Mouse (Mus musculus) forebrain, embryonic 12.5 days (tissue): ENCODE data around the gene Chd2. TPM values are rescaled to one million over a fixed set of nuclear protein-coding genes. Genes with fewer than 3 reads are reported as not detected.

Experiments used
- ATAC-seq: fragments of 200-750 bp; cut with Nextera tagmentation; 2 replicates; pipeline ENCODE4 v1.8.0; 2017; ENCODE audit warnings: moderate TSS enrichment; ENCODE audit not compliant: low FRiP score
- H3K27ac ChIP-seq: fragments of 300-500 bp; sonication (generic); 2 replicates; pipeline ENCODE4 v1.5.1; 2016; ENCODE audit warnings: mild to moderate bottlenecking
- H3K27me3 ChIP-seq: fragments of 300-500 bp; sonication (generic); 2 replicates; pipeline ENCODE4 v1.6.1; 2016; ENCODE audit warnings: mild to moderate bottlenecking
- H3K36me3 ChIP-seq: fragments of 300-500 bp; sonication (generic); replicated peaks from 2 replicates; pipeline ENCODE4 v1.6.1; 2016; ENCODE audit warnings: mild to moderate bottlenecking
- H3K4me1 ChIP-seq: fragments of 300-500 bp; sonication (generic); 2 replicates; pipeline ENCODE4 v1.6.1; 2016
- H3K4me2 ChIP-seq: fragments of 300-500 bp; sonication (generic); 2 replicates; pipeline ENCODE4 v1.6.1; 2016; ENCODE audit warnings: mild to moderate bottlenecking, moderate library complexity
- H3K4me3 ChIP-seq: fragments of 300-500 bp; sonication (generic); replicated peaks from 2 replicates; pipeline ENCODE4 v1.5.1; 2016; ENCODE audit warnings: mild to moderate bottlenecking
- H3K9ac ChIP-seq: fragments of 300-500 bp; sonication (generic); 2 replicates; pipeline ENCODE4 v1.6.1; 2016; ENCODE audit warnings: mild to moderate bottlenecking
- H3K9me3 ChIP-seq: fragments of 300-500 bp; sonication (generic); 2 replicates; pipeline ENCODE4 v1.6.1; 2016
- WGBS: fragments of 180-500 bp; shearing (Covaris S2); methylation state at CpG from one replicate; pipeline ENCODE4 v1.1.7; 2016; 5-methylcytosine and 5-hydroxymethylcytosine counted together
- polyA plus RNA-seq: library from polyadenylated mRNA; unstranded; fragments of >200 nt; fragmentation: Nextera tagmentation; extraction: Ambion mirVana; gene quantifications from 2 replicates; pipeline ENCODE4 v1.2.1, GENCODE M21; 2016

The Chd2 gene
- polyA plus RNA-seq, result 69.4 and 78.8 TPM in 2 replicates

DNA sequence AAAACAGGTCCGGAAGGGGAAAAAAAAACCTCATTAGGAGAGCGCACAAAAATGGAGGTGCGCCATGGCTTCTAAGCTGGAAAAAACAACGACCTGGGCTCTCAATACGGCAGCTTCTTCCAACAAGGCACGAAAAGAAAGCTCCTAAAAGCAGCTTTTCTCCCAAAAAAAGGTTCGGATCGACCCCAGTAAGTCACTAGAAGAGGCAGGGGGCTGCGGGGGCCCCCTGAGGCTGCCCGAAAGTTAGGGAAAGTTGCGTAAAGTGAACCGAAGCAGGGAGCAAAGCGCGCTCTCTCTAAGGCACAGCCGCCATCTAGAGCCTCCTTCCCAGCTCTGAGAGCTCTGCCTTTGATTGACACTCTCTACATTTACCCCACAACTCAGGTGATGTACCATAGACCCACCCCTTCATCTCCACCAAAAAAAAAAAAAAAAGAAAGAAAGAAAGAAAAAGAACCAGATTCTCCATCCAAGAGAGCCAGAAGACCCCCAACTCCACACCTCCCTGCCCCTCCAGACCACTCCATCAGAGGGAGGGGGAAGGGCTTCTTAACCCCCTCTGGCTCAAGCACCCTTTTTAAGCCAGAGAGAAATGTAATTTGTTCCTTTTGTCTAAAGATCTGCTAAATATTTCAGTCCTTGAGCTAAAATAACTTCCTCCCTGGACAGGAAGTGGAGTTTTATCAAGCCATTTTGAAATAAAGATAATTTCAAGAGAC, at the start of gene Chd2:
TSS of gene Chd2 (minus strand) at position 419 of the 719 bp plus-strand sequence.
- Histone ChIP-seq H3K4me3 (peak within 1 kb of the TSS; percentile 72), H3K27me3 (no peaks in the 10 kb centered on the region), H3K4me2 (peak within 1 kb of the TSS; percentile 61), H3K9ac (peak within 1 kb of the TSS; percentile 93), H3K27ac (peak within 1 kb of the TSS; percentile 100), H3K36me3 (peaks cover 16% of the 10 kb centered on the region), H3K4me1 (peaks cover 12% of the 10 kb centered on the region), H3K9me3 (no peaks in the 10 kb centered on the region)
- peak; percentile 54 for ATAC-seq
- under 1% methylated on average over 15 of the region's 15 CpGs for WGBS

DNA sequence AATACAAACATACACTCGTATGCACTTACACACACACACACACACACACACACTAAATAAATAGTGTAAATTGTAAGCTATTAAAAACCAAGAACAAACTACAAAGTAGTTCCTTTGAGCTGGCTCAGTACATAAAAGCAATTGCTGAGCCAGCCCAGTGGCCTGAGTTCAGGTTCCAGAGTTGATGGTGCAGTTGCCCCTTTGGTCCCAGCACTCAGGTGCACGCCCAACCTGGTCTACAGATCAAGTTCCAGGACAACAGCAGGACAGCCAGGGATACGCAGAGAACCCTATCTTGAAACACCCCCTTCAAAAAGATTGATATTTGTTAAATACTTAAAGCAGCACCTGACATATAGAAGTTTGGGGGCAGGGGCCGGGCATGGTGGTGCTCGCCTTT, 49.1 kb upstream of the Chd2 start:
- no peak overlapping the region for H3K4me3 ChIP-seq
- H3K27me3 ChIP-seq, result no peaks in the 10 kb centered on the region
- WGBS, result 96% methylated on average over 5 of the region's 5 CpGs
- no peaks in the 10 kb centered on the region for H3K36me3 ChIP-seq
- ATAC-seq, result no peak
- no peak overlapping the region for H3K9ac ChIP-seq
- no peak overlapping the region for H3K27ac ChIP-seq
- H3K4me1 ChIP-seq, result peaks cover 28% of the 10 kb centered on the region
- H3K9me3 ChIP-seq, result no peaks in the 10 kb centered on the region
- H3K4me2 ChIP-seq, result no peak overlapping the region

- no peaks in the 10 kb centered on the region for H3K9me3 ChIP-seq
- H3K4me2 ChIP-seq, result no peak overlapping the region
- H3K4me3 ChIP-seq, result no peak overlapping the region
- peaks cover 31% of the 10 kb centered on the region for H3K4me1 ChIP-seq
- no peaks in the 10 kb centered on the region for H3K27me3 ChIP-seq
- no peak overlapping the region for H3K9ac ChIP-seq
- peak overlapping the region; percentile 27; the same call in 1 of the 2 replicates for H3K27ac ChIP-seq
- no peaks in the 10 kb centered on the region for H3K36me3 ChIP-seq
- 53% methylated on average over 14 of the region's 14 CpGs for WGBS
- ATAC-seq, result no peak
Observed at GRCm38 (mm10) chr7:73589208-73589771, 47.7 kb upstream of the Chd2 start.

GRCm38 (mm10) chr7:73588351-73588906, 46.8 kb upstream of the Chd2 start:
- no peaks in the 10 kb centered on the region for H3K27me3 ChIP-seq
- no peaks in the 10 kb centered on the region for H3K36me3 ChIP-seq
- H3K27ac ChIP-seq, result no peak overlapping the region
- 91% methylated on average over 8 of the region's 8 CpGs for WGBS
- peaks cover 31% of the 10 kb centered on the region for H3K4me1 ChIP-seq
- H3K9ac ChIP-seq, result no peak overlapping the region
- no peaks in the 10 kb centered on the region for H3K9me3 ChIP-seq
- H3K4me2 ChIP-seq, result no peak overlapping the region
- no peak overlapping the region for H3K4me3 ChIP-seq
- ATAC-seq, result no peak

GRCm38 (mm10) chr7:73586717-73587116, 45.1 kb upstream of the Chd2 start:
- Histone ChIP-seq H3K27me3 (peaks cover 2% of the 10 kb centered on the region; the same call in 1 of the 2 replicates), H3K9me3 (no peaks in the 10 kb centered on the region), H3K4me2 (no peak overlapping the region), H3K9ac (no peak overlapping the region), H3K36me3 (no peaks in the 10 kb centered on the region), H3K4me3 (no peak overlapping the region), H3K27ac (no peak overlapping the region), H3K4me1 (peaks cover 33% of the 10 kb centered on the region)
- WGBS, result 93% methylated on average over 6 of the region's 6 CpGs
- no peak for ATAC-seq

GRCm38 (mm10) chr7:73586206-73586605, 44.6 kb upstream of the Chd2 start:
- H3K4me2 ChIP-seq, result no peak overlapping the region
- no peak overlapping the region for H3K9ac ChIP-seq
- H3K27me3 ChIP-seq, result peaks cover 2% of the 10 kb centered on the region; the same call in 1 of the 2 replicates
- H3K9me3 ChIP-seq, result no peaks in the 10 kb centered on the region
- no peaks in the 10 kb centered on the region for H3K36me3 ChIP-seq
- H3K4me1 ChIP-seq, result peaks cover 33% of the 10 kb centered on the region
- no peak overlapping the region for H3K4me3 ChIP-seq
- no peak for ATAC-seq
- H3K27ac ChIP-seq, result no peak overlapping the region
- WGBS, result 78% methylated on average over 11 of the region's 11 CpGs

DNA sequence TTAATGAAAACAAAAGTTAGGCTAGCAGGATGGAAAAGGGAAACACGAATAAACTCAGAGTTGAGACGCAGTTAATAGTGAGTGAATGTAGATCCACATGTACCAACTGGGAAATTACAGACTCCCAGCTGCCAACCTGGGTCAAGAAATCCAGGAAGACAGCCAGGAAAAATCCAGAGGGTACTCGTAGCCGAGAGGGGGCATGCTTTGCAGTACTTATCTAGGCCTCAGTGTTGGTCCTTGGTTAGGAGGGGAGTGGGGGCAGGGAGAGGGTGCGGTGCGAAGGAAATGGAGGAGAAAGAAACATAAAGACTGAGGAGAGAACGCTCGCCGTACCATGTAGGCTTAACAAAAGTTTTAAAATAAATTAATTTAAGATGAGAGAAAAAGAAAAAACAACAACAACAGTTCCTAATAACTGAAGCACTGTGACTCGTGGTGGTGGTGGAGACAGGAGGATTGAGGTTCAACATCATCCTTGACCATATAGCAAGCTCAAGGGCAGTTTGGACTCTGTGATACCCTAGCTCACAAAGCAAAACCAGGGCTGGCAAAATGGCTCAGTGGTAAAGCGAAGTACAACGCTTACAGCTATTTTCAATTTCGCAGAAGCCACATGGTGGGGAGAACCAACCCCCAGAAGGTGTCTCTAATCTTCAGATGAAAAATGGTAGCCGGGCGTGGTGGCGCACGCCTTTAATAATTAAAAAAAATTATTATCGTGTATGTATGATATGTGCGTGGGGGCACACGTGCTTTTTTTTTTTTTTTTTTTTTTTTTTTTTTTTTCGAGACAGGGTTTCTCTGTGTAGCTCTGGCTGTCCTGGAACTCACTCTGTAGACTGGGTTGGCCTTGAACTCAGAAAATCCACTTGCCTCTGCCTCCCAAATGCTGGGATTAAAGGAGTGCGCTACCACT, 43.7 kb upstream of the Chd2 start:
- H3K4me2 ChIP-seq, result no peak overlapping the region
- peak overlapping the region; percentile 86 for H3K27ac ChIP-seq
- no peaks in the 10 kb centered on the region for H3K36me3 ChIP-seq
- WGBS, result 80% methylated on average over 22 of the region's 22 CpGs
- H3K4me3 ChIP-seq, result no peak overlapping the region
- no peak overlapping the region for H3K9ac ChIP-seq
- peaks cover 33% of the 10 kb centered on the region for H3K4me1 ChIP-seq
- H3K9me3 ChIP-seq, result no peaks in the 10 kb centered on the region
- no peak; the same call in 1 of the 2 replicates for ATAC-seq
- H3K27me3 ChIP-seq, result peaks cover 2% of the 10 kb centered on the region; the same call in 1 of the 2 replicates

DNA sequence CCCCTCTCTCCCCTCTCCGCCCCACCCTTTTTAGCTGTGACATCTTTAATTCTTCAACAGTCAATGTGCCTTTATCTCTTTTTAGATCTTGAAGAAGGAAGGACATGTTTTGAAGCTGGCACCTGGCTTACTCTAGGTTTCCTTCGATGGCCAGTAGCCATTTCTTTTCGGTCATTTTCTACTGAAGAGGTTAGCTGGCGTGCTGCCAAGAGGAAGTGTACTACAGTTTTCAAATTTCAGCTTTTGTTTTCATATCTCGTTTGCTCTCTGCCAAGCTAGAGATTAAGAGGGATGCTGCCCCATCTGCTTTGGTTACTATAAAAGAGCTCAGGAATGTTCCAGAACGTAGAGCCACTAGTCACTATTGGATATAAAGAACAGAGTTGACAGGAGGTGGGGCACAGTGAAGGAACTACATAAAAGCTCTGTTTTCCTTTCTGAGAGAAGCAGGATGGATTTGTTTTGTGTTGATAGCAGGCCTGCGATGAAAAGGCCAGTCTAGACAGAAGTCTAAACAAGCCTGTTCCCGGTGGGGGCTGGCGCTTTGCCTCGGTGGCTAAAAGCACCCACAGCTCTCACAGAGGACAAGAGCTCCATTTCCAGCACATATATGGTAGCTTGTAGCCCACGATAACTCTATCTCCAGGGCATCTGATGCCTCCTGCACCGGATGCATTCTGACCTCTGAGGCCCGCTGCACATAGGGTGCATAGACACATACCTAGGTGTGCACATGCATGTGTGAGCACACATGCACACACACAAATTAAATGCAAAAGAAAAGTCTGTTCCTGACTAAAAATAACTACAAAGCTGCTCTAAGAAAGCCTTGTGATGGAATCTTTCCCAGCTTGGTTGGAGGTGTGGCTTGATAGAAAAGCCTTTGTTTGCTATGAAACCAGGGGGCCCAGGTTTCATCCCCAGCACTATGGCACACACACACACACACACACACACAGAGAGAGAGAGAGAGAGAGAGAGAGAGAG, 42.7 kb upstream of the Chd2 start:
- 29% methylated on average over 13 of the region's 13 CpGs for WGBS
- Histone ChIP-seq H3K4me3 (no peak overlapping the region), H3K27me3 (peaks cover 2% of the 10 kb centered on the region; the same call in 1 of the 2 replicates), H3K4me2 (peak overlapping the region; percentile 19), H3K4me1 (peaks cover 29% of the 10 kb centered on the region), H3K9ac (no peak overlapping the region), H3K9me3 (no peaks in the 10 kb centered on the region), H3K27ac (peak overlapping the region; percentile 86), H3K36me3 (no peaks in the 10 kb centered on the region)
- ATAC-seq, result peak; percentile 63; the same call in 1 of the 2 replicates

- no peak overlapping the region for H3K4me2 ChIP-seq
- no peaks in the 10 kb centered on the region for H3K9me3 ChIP-seq
- H3K4me3 ChIP-seq, result no peak overlapping the region
- 81% methylated on average over 7 of the region's 7 CpGs for WGBS
- no peak overlapping the region for H3K9ac ChIP-seq
- peaks cover 24% of the 10 kb centered on the region for H3K4me1 ChIP-seq
- no peak for ATAC-seq
- H3K27ac ChIP-seq, result peak overlapping the region; percentile 32; the same call in 1 of the 2 replicates
- no peaks in the 10 kb centered on the region for H3K36me3 ChIP-seq
- H3K27me3 ChIP-seq, result peaks cover 2% of the 10 kb centered on the region; the same call in 1 of the 2 replicates
Observed at GRCm38 (mm10) chr7:73583400-73583799, 41.8 kb upstream of the Chd2 start.

DNA sequence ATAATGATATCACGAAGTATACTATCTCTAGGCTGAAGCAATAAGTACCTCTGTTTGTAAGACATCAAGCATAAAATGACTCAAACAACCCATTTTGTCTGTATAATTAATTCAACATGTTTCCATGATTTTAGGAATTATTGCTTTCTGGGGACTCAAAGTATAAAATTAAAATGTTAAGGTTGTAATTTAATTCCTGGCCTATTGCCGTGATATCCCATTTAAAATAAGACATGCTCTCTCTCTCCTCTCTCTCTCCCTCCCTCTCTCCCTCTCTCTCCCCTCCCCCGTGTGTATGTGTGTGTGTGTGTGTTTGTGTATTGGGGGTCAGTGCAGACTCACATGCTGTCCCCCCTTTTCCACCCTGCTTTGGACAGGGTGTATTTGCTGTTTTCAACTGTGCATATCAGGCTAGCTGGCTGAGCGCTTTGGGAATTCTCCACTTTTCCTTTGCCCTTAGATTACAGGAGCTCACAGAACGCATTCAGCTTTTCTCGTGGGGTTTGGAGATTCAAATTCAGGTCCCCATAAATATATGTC, 40.3 kb upstream of the Chd2 start:
- no peak for ATAC-seq
- Histone ChIP-seq H3K9ac (no peak overlapping the region), H3K27ac (no peak overlapping the region), H3K9me3 (no peaks in the 10 kb centered on the region), H3K27me3 (peaks cover 2% of the 10 kb centered on the region; the same call in 1 of the 2 replicates), H3K4me2 (no peak overlapping the region), H3K36me3 (no peaks in the 10 kb centered on the region), H3K4me1 (peaks cover 24% of the 10 kb centered on the region), H3K4me3 (no peak overlapping the region)
- WGBS, result 70% methylated on average over 6 of the region's 6 CpGs
